Mouse (Mus musculus): Measurements from ENCODE around the gene Esf1.
"Not testable (repeated sequence)": the region's sequence is repeated elsewhere in the genome, so short reads cannot be mapped to it uniquely, and the experiment has no call there.

The Esf1 gene

DNA sequence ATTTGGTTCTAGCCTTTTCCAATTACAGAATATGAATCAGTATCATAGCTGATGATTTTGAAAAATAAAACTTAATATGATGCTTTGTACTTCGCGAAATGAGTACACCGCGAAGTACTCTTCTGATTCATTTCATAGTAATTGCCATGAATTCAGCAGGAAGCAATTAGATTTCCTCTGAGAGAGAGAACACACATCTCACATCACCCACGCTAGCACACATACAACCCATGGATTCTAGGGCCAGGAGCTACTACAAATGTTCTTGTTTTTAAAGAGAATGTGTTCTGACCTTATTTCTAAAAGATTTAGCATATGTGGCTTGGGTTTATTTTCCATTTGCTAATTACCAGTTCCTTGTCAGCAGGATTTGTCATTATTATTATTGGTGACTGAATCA, 76.9 kb downstream of the Esf1 start:
- no peak for DNase-seq

DNA sequence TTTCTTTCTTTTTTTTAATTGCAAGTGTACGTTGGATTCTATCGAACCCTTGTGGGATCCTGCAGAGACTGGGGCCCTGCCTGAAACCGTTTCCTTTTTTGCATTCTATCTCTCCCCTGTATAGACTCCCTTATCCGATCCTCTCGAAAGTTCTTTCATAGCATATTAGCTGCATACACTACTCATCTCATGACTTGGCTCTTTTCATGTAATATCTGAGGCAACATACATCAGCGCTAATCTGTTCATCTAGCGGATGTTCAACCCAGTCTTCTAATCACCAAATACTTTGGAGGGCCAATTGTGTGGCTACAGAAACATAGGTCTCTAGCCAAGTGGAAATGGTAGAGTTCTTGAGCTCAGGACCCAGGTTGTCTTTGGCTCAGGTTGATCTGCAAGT, 86.1 kb downstream of the Esf1 start:
- no peak for DNase-seq

DNA sequence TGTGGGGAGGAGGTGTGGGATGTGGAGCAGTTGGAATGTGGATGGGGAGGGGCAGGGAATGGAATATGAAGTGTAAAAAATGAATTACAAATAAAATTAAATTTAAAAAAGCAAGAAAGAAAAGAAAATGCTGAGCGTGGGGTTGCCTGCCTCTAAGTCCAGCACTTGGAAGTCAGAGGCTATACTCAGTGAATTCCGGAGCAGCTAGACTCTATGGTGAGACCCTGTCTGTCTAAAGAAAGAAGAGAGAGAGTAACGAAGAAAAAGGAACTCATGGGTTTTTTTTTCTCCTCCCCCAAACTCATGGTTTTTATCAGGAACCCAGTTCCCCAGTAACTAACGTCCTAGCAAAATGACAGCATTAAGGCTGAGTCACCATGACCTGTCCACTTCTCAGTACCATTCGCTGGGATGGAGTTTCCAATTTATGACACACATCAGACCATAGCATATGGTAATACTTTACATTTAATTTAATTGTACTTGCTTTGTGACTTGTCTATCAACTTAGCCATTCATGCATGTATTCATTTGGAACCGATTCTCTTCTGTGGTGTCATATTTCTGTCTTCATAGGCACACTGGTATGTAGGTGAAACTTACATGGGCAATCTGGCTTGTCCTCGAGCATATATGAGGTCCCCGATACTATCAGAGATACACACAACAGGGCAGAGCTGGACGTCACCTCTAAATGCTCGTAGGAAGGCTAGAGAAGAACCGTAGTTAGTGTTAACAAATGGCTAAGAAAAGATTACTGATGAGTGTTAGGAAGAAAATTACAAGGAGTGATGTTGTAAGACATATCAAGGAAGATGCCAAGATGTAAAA, 89.4 kb downstream of the Esf1 start:
- DNase-seq, result no peak

DNA sequence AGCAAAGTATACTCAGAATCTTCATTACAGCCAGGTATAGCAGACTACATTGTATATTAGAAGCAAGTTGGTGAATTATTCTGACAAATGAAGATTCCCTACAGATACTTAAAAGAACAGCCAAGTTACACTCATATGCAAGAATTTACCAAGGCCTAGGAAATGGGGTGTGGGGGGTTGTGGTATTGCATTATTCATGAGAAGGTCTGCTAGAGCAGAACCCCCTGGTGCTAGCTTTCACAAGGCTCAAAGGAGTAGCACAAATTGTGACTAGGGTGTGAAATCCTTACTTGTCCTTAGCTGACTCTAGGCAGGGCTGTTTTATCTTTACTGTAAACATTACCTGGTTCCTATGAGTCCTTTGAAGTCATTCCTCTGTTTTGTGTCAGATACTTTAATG, 91.1 kb downstream of the Esf1 start:
- not testable (repeated sequence) for DNase-seq

DNA sequence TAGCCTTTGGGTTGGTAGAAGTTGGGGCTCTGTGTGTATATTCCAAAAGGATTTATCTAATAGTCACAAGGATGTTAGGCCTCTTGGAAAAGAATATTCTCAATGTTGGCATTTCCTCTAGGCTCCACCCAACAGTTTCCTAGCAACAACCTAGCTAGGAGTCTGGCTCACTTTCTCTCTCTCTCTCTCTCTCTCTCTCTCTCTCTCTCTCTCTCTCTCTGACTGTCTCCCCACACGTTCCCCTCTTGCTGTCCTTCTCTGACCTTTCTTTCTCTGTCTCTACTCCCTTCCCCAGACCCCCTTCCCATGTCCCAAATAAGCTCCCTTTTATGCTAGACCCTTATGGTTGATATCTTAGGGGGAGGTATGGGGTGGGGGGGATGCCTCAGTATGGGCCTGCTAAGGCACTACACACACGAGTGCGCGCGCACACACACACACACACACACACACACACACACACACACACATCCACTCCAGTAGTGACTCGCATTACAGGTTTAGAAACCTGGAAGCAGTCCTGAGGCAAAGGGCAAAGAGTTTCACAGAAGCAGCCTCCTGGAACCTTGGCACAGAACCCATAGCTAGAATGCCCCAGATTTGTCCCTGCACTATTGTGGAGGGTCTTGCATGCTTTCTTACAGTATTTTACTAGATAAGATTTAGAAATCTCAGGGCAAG, 91.6 kb downstream of the Esf1 start:
- DNase-seq, result no peak

DNA sequence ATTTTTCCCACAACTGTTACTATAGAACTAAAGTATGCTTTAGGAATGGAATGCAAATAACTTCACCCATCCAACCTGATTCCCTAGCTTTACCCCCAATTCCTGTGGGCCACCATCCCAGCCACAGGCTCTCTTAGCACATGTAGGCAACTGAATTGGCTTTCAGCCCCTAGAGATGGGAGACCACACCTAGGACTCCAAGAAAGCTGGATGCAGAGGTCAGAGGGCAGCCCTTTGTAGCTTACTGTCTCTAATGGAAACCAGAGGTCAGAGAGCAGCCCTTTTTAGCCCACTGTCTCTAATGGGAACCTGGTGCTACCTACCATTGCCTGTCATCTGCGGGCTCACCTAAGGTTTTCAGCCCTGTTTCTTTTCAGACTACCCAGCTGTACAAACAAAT, 92.9 kb downstream of the Esf1 start:
- no peak for DNase-seq

DNA sequence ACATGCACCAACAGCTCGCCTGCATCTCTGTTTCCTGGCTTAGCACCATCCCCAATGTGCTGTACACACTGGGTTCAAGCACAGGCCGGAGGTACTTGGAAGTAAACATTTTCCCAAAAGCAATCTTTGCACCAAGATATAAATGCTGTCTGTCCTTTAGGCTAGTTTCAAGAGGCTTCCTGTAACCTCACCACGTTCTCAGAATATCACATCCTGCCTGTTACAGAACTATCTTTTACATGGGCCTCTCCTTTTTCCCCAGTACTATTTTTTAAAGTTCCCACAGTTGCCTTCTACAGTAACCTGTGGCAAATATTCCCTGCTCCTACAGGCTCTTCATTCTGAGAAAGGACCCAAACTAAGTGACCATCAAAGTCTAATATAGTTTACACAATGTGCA, 95.2 kb downstream of the Esf1 start:
- no peak for DNase-seq

All from lung, postnatal 10 days (tissue).